ENCODE assay signal across 8 mouse cellular contexts in the genomic region with DNA sequence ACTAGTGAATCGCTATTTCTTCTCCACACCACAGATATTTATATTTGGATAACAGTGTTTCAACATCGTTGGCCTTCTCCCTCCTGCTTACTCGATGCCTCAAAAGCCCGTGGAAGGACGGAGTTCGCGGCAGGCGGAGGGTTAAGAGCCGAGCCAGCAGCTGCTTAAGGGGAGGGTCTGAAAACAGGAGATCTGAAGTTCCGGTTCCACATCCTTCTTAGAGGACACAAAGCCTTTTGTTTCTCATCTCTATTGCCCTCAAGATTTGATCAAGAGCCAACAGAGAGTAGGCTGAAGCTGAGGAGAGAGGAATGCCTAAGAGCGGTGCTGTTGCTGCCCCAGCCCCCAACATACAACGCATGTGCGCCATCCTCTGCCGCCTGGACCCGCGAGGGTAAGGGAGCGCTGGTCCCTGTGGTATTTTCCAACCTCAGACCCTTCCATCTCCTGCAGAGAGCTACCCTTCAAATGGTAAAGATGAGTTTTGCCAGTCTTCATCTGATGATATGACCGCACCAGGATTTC. TPM values are rescaled to one million over a fixed set of nuclear protein-coding genes. Genes with fewer than 3 reads are reported as not detected.
A peak's percentile ranks its signal among the peaks of the same experiment; 100 is the strongest.
DNase-seq lines count a peak whose midpoint lies in the region; ATAC-seq lines count a peak whose summit lies in the region.

No protein-coding gene starts in this region.

- DNase-seq in frontal cortex, adult 2 months (ENCODE audit: extremely low spot score in 1 of 2, low spot score in 1 of 2), result no peak
- peak; percentile 36 for DNase-seq in brain, adult 2 months (ENCODE audit: low read depth, low spot score)
- DNase-seq in adrenal gland, postnatal 10 days, result no peak
- DNase-seq in B cell, adult 2 months, result no peak
- no peak for DNase-seq in cerebellum, adult 9-10 months

- 0 out of 2 replicates have a peak overlapping the region, but pooled peaks have one; percentile 30 for H3K27ac ChIP-seq in hindbrain, embryonic 12.5 days
- H3K27ac ChIP-seq in midbrain, embryonic 13.5 days, result no peak overlapping the region

- 32% methylated on average over 18 of the region's 18 CpGs for WGBS in hindbrain, embryonic 12.5 days
- 25% methylated on average over 18 of the region's 18 CpGs for WGBS in midbrain, embryonic 13.5 days

- no peaks in the 10 kb centered on the region for H3K27me3 ChIP-seq in hindbrain, embryonic 12.5 days
- H3K27me3 ChIP-seq in midbrain, embryonic 13.5 days, result no peaks in the 10 kb centered on the region; the same call in 1 of the 2 replicates

- H3K4me1 ChIP-seq in hindbrain, embryonic 12.5 days, result peaks cover 15% of the 10 kb centered on the region; the same call in 1 of the 2 replicates
- peaks cover 13% of the 10 kb centered on the region for H3K4me1 ChIP-seq in midbrain, embryonic 13.5 days (replicated peaks)

- H3K9ac ChIP-seq in hindbrain, embryonic 12.5 days, result no peak overlapping the region
- no peak overlapping the region for H3K9ac ChIP-seq in midbrain, embryonic 13.5 days (replicated peaks)

- peak overlapping the region; percentile 2; the same call in 1 of the 2 replicates for H3K4me3 ChIP-seq in hindbrain, embryonic 12.5 days
- H3K4me3 ChIP-seq in midbrain, embryonic 13.5 days (replicated peaks), result peak overlapping the region; percentile 6

- ATAC-seq in frontal cortex, adult (ENCODE audit: low TSS enrichment), result peak; percentile 65
- ATAC-seq in hindbrain, embryonic 12.5 days (ENCODE audit: low FRiP score), result no peak
- 0 out of 2 replicates have a peak, but pooled peaks have one; percentile 24 for ATAC-seq in midbrain, embryonic 13.5 days

- H3K4me2 ChIP-seq in hindbrain, embryonic 12.5 days (replicated peaks), result peak overlapping the region; percentile 32
- peak overlapping the region; percentile 32 for H3K4me2 ChIP-seq in midbrain, embryonic 13.5 days (replicated peaks)

- no peaks in the 10 kb centered on the region for H3K9me3 ChIP-seq in hindbrain, embryonic 12.5 days (replicated peaks)
- no peaks in the 10 kb centered on the region for H3K9me3 ChIP-seq in midbrain, embryonic 13.5 days

- no peaks in the 10 kb centered on the region for H3K36me3 ChIP-seq in hindbrain, embryonic 12.5 days
- no peaks in the 10 kb centered on the region for H3K36me3 ChIP-seq in midbrain, embryonic 13.5 days

RNA-seq across cellular contexts. Expression of a gene that starts 22.4 kb away (rescaled TPM):
- polyA plus RNA-seq in frontal cortex, adult 2 months (2012; rRNA removed), result 18.7 and 20.6 TPM in 2 replicates
- 24.6 and 28.2 TPM in 2 replicates for polyA plus RNA-seq in hindbrain, embryonic 12.5 days (2016; fragmentation: Nextera tagmentation; extraction: Ambion mirVana)
- polyA plus RNA-seq in midbrain, embryonic 13.5 days (2015; fragmentation: Nextera tagmentation; extraction: Ambion mirVana), result 20.4 and 21.3 TPM in 2 replicates
- total RNA-seq in adrenal gland, postnatal 10 days (2021), result 10 to 100 TPM; 37.1 to 68.5 TPM
